Mouse (Mus musculus) T-helper 17 cell (primary cell): ENCODE measurements around the gene Zfp973.
"Not testable (repeated sequence)": the region's sequence is repeated elsewhere in the genome, so short reads cannot be mapped to it uniquely, and the experiment has no call there.

Source experiments
- in situ Hi-C, 2 experiments: fragments of 300-600 bp; cut with MboI, MseI; formaldehyde crosslinking; loops; 1 replicate in 1 of 2; 2 replicates in 1 of 2; pipeline ENCODE4 v1.15.1; 2025; ENCODE audit warnings: high pct_unique_total_duplicates in 2 of 2

Gene Zfp973

DNA sequence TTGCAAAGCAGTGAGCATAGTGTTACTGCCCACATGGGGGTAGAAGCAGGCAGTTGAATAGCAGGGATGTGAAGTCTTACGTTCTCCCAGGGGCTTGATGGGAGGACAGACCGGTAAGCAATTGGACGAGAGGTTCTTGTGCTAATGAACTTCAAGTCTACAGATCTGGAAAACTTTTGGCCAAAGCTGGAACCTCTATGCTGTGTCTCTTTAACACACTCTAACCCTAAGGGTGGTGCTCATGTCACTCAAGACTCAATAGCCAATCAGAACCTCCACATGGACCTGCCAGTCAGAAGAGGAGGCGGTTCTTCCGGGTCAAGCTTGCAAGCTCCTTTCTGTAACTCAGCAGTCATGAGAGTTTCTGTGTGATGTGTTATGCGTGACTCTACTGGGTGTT lies at the start of gene Zfp973:
Gene Zfp973, plus strand, starts transcription at position 301 of the 400 bp plus-strand sequence.
- in situ Hi-C loops, result not testable (repeated sequence)

GRCm38 (mm10) chr2:176636244-176636643 lies 34.1 kb upstream of the Zfp973 start, which contains the start of gene Gm14308:
TSS of gene Gm14308 (minus strand) at chr2:176636344.
- in situ Hi-C loops, result loop anchor here in 1 of 2 experiments (25.0 kb wide), 1 partner anchor 576 kb away; the partner anchor contains the start of gene Gm14410

GRCm38 (mm10) chr2:176708051-176708450 lies 37.7 kb downstream of the Zfp973 start, which contains the start of gene Gm14305:
TSS of gene Gm14305 (plus strand) at chr2:176708328.
- in situ Hi-C loops, result loop anchor here (10.0 to 25.0 kb wide), 7 partner anchors 221 to 1213 kb away; partner anchors contain the start of genes Gm11007 (in 2 of the 2), Gm14434 (in 2 of the 2) and Gm2026 (in 2 of the 2)
